Mouse (Mus musculus) ovary, adult 2 months (tissue): ENCODE results near the gene Lysmd2. TPM values are rescaled to one million over a fixed set of nuclear protein-coding genes. Genes with fewer than 3 reads are reported as not detected.

Experiments used
- polyA plus RNA-seq: library from polyadenylated mRNA; depleted of rRNA; stranded (reverse); fragments of >200 nt; gene quantifications from 2 replicates; pipeline ENCODE4 v1.2.3, GENCODE M21; 2012; rRNA removed

Lysmd2 gene
- polyA plus RNA-seq: 57.0 and 87.5 TPM in 2 replicates

DNA sequence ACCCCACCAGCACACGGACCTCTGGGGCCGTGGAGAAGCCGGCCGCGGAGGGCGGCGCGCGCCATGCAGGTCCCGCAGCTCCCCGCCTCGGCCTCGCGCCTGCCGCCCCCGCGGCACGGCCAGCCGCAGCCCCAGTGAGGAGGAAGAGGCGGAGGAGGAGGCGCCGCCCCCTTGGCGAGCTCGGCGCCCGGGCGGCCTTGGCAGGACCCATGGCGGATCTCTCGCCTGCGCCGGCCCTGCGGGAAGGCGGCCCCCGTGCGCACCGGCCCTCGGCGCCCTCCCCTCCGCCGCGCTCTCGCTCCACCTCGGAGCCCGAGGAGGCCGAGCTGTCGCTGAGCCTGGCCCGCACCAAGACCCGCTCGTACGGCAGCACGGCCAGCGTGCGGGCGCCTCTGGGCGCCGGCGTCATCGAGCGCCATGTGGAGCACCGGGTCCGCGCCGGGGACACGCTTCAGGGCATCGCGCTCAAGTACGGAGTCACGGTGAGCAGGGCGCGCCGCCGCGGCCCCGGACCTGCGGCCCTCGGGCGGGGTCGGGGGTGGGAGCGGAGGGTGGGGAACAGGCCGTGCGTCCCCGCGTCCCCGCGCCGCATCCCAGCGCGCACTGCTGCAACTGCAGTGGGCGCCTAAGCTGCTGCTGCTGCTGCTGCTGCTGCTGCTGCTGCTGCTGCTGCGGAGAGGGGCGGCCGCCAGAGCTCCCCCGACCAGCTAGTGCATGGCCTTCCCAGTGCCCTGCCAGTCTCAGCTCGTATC, at the start of gene Lysmd2:
Lysmd2 (plus strand) TSS at position 186 of the 752 bp plus-strand sequence.

DNA sequence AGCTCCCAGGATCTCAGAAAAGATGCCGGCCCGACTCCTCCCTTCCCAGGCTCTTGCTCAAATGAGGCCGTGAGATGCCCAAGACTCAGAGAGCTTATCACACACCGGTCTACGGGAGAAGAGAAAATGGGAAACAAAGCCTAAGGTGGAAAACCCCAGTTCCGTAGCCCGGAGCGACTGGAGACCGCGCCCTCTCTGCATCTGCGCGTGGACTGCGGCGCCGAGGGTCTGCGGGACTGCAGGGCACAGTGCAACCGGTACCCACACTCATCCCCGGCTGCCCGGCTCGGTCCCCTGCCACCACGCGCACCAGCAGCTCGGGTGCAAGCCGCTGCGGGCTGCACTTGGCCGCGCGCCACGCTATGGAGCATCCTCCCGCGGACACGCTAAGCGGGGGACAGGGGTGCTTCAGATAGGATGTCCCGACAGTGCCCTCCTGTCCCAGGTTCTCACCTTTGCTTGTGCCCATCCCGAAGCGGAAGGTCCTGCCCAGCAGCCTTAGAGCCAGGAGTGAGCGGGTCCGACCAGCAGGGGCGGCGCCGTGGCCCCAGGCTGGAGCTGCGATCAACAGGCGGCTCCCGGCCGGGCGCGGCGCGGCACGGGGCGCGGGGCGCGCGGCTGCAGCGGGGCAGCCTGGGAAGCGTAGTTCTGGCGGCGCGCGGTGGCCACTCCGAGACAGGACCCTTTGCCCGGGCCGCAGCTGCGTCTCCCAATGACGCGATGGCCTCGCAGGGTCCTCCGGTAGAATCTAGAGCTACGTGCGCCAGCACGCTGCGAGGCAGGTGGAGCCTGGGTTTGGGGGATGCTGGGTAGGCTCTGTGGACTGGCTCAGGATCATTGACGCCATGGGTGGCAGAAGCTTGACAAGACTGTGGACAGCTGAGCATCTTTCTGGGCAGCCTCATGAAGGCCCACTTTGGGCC, 14.7 kb upstream of the Lysmd2 start, which contains the start of gene Tmod2:
Tmod2 (minus strand) TSS at position 755 of the 923 bp plus-strand sequence.

DNA sequence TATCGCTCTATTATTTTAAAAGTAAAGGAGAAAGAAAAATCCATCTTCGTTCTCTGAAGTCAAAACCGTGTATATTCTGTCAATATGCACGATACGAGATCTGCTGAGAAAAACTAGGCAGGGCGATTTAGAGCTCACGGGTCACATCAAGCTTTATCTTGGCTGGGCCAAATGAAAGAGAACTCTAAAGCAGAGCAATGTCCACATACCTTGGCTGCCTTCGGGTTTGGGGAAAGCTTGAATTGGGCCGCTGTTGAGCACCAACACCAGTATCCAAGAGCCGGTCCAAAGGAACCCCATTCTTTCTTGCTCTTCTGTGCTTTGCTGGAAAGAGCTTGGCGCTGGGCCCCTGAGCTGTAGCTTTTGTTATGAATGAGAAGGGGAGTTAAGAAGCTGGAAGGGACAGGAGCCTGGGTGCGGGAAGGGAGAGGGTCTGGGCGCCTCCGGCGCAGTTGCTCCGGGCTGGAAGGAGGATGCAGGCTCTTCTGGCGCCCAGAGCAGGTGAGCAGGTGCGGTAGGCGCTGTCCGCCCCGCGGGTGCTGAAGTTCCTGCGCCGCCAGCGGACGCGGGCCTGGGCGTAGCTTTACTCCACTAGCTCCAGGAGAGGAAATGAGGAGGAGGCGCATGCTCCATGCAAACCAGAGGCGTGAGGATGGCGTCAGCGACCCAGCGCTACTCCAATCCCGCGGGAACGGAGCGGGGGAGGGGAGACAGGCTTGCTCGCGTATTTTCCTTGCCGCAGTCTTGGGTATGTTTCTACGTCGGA, 58.1 kb downstream of the Lysmd2 start, which contains the start of gene Scg3:
Scg3 (minus strand) TSS at position 631 of the 766 bp plus-strand sequence.

Other genes with a start within 250 kb of the Lysmd2 start
- 24.3 and 25.7 TPM in 2 replicates for gene Mapk6, start 215.7 kb upstream of the Lysmd2 start, polyA plus RNA-seq
- gene Leo1, start 184.2 kb upstream of the Lysmd2 start, polyA plus RNA-seq: 5.0 and 5.6 TPM in 2 replicates
- 16.2 and 18.4 TPM in 2 replicates for gene Tmod3, start 66.1 kb upstream of the Lysmd2 start, polyA plus RNA-seq
- 0.75 and 1.1 TPM in 2 replicates for gene Tmod2, start 14.4 kb upstream of the Lysmd2 start, polyA plus RNA-seq
- 0.83 and 3.0 TPM in 2 replicates for gene Scg3, start 58.3 kb downstream of the Lysmd2 start, polyA plus RNA-seq
- gene Bmp5, start 149.6 kb downstream of the Lysmd2 start, polyA plus RNA-seq: 0.17 and 0.24 TPM in 2 replicates